Mouse (Mus musculus): Measurements from ENCODE around the gene Oas2. TPM values are rescaled to one million over a fixed set of nuclear protein-coding genes. Genes with fewer than 3 reads are reported as not detected.

Gene Oas2
- polyA plus RNA-seq, 1 experiment from 2014 or later: 0.12 TPM

- Histone ChIP-seq H3K27ac (replicated peaks; ENCODE audit: low read depth, low read length) (no peak overlapping the region), H3K27me3 (ENCODE audit: control insufficient read depth, insufficient read depth, low read length) (no peaks in the 10 kb centered on the region), H3K9me3 (ENCODE audit: control insufficient read depth, low read length) (no peaks in the 10 kb centered on the region), H3K9ac (ENCODE audit: low read length) (no peak overlapping the region), H3K4me2 (ENCODE audit: low read depth, severe bottlenecking) (no peak overlapping the region), H3K36me3 (ENCODE audit: control insufficient read depth, insufficient read depth, low read length) (no peaks in the 10 kb centered on the region), H3K4me3 (ENCODE audit: low read depth, low read length) (no peak overlapping the region), H3K4me1 (ENCODE audit: control insufficient read depth, insufficient read depth, low read length) (no peaks in the 10 kb centered on the region)
- ATAC-seq (ENCODE audit: insufficient number of reproducible peaks, low FRiP score, low TSS enrichment, low read depth): no peak
- no peak for DNase-seq (ENCODE audit: low spot score)
- WGBS: 73% methylated on average over 3 of the region's 3 CpGs
Measured at GRCm38 (mm10) chr5:120751206-120751605, 1.6 kb upstream of the Oas2 start.

GRCm38 (mm10) chr5:120746451-120746850 lies 3.2 kb downstream of the Oas2 start:
- 12% methylated on average over 5 of the region's 5 CpGs for WGBS
- ATAC-seq (ENCODE audit: insufficient number of reproducible peaks, low FRiP score, low TSS enrichment, low read depth) (no peak), DNase-seq (ENCODE audit: low spot score) (peak; percentile 60)
- H3K27me3 ChIP-seq (ENCODE audit: control insufficient read depth, insufficient read depth, low read length): no peaks in the 10 kb centered on the region
- H3K27ac ChIP-seq (replicated peaks; ENCODE audit: low read depth, low read length): no peak overlapping the region
- no peaks in the 10 kb centered on the region for H3K36me3 ChIP-seq (ENCODE audit: control insufficient read depth, insufficient read depth, low read length)
- no peak overlapping the region for H3K4me3 ChIP-seq (ENCODE audit: low read depth, low read length)
- no peak overlapping the region for H3K9ac ChIP-seq (ENCODE audit: low read length)
- H3K4me2 ChIP-seq (ENCODE audit: low read depth, severe bottlenecking): no peak overlapping the region
- no peaks in the 10 kb centered on the region for H3K9me3 ChIP-seq (ENCODE audit: control insufficient read depth, low read length)
- no peaks in the 10 kb centered on the region for H3K4me1 ChIP-seq (ENCODE audit: control insufficient read depth, insufficient read depth, low read length)

DNA sequence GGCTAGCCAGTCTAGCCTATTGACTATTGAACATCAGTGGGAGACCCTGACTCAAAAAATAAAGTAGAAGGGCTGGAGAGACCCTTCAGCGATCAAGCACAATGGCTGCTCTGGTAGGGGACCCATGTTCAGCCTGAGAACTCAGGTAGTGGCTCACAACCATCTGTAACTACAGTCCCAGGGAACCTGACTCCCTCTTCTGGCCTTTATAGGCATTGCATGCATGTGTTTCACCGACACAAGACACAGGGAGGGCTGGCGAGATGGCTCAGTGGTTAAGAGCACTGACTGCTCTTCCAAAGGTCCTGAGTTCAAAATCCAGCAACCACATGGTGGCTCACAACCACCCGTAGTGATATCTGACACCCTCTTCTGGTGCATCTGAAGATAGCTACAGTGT lies 7.5 kb downstream of the Oas2 start:
- DNase-seq (ENCODE audit: low spot score) (peak; percentile 61), ATAC-seq (ENCODE audit: insufficient number of reproducible peaks, low FRiP score, low TSS enrichment, low read depth) (no peak)
- WGBS: 30% methylated on average over 4 of the region's 4 CpGs
- no peaks in the 10 kb centered on the region for H3K27me3 ChIP-seq (ENCODE audit: control insufficient read depth, insufficient read depth, low read length)
- no peaks in the 10 kb centered on the region for H3K4me1 ChIP-seq (ENCODE audit: control insufficient read depth, insufficient read depth, low read length)
- H3K9ac ChIP-seq (ENCODE audit: low read length): no peak overlapping the region
- H3K4me3 ChIP-seq (ENCODE audit: low read depth, low read length): no peak overlapping the region
- H3K27ac ChIP-seq (replicated peaks; ENCODE audit: low read depth, low read length): no peak overlapping the region
- no peaks in the 10 kb centered on the region for H3K9me3 ChIP-seq (ENCODE audit: control insufficient read depth, low read length)
- no peaks in the 10 kb centered on the region for H3K36me3 ChIP-seq (ENCODE audit: control insufficient read depth, insufficient read depth, low read length)
- no peak overlapping the region for H3K4me2 ChIP-seq (ENCODE audit: low read depth, severe bottlenecking)

GRCm38 (mm10) chr5:120734380-120734990 lies 15.2 kb downstream of the Oas2 start:
- ATAC-seq (ENCODE audit: insufficient number of reproducible peaks, low FRiP score, low TSS enrichment, low read depth): no peak
- WGBS: 77% methylated on average over 14 of the region's 14 CpGs

GRCm38 (mm10) chr5:120733696-120734095 lies 16.0 kb downstream of the Oas2 start:
- Histone ChIP-seq H3K9ac (ENCODE audit: low read length) (no peak overlapping the region), H3K4me3 (ENCODE audit: low read depth, low read length) (no peak overlapping the region), H3K4me2 (ENCODE audit: low read depth, severe bottlenecking) (no peak overlapping the region), H3K36me3 (ENCODE audit: control insufficient read depth, insufficient read depth, low read length) (no peaks in the 10 kb centered on the region), H3K9me3 (ENCODE audit: control insufficient read depth, low read length) (no peaks in the 10 kb centered on the region), H3K4me1 (ENCODE audit: control insufficient read depth, insufficient read depth, low read length) (no peaks in the 10 kb centered on the region), H3K27ac (replicated peaks; ENCODE audit: low read depth, low read length) (no peak overlapping the region), H3K27me3 (ENCODE audit: control insufficient read depth, insufficient read depth, low read length) (no peaks in the 10 kb centered on the region)
- ATAC-seq (ENCODE audit: insufficient number of reproducible peaks, low FRiP score, low TSS enrichment, low read depth) (no peak), DNase-seq (ENCODE audit: low spot score) (no peak)
- 90% methylated on average over 3 of the region's 3 CpGs for WGBS

More at GRCm38 (mm10) chr5:120734380-120734990, 15.2 kb downstream of the Oas2 start:
- H3K4me2 ChIP-seq (ENCODE audit: low read depth, severe bottlenecking): no peak overlapping the region
- no peaks in the 10 kb centered on the region for H3K4me1 ChIP-seq (ENCODE audit: control insufficient read depth, insufficient read depth, low read length)
- no peaks in the 10 kb centered on the region for H3K27me3 ChIP-seq (ENCODE audit: control insufficient read depth, insufficient read depth, low read length)
- no peak overlapping the region for H3K27ac ChIP-seq (replicated peaks; ENCODE audit: low read depth, low read length)
- DNase-seq (ENCODE audit: low spot score): no peak
- no peak overlapping the region for H3K4me3 ChIP-seq (ENCODE audit: low read depth, low read length)
- H3K9me3 ChIP-seq (ENCODE audit: control insufficient read depth, low read length): no peaks in the 10 kb centered on the region
- H3K9ac ChIP-seq (ENCODE audit: low read length): no peak overlapping the region
- H3K36me3 ChIP-seq (ENCODE audit: control insufficient read depth, insufficient read depth, low read length): no peaks in the 10 kb centered on the region

- 74% methylated on average over 1 of the region's 1 CpGs for WGBS
Measured at GRCm38 (mm10) chr5:120732740-120733139, 16.9 kb downstream of the Oas2 start.

GRCm38 (mm10) chr5:120729319-120729718 lies 20.3 kb downstream of the Oas2 start:
- DNase-seq (ENCODE audit: low spot score) (no peak), ATAC-seq (ENCODE audit: insufficient number of reproducible peaks, low FRiP score, low TSS enrichment, low read depth) (no peak)
- Histone ChIP-seq H3K9me3 (ENCODE audit: control insufficient read depth, low read length) (no peaks in the 10 kb centered on the region), H3K36me3 (ENCODE audit: control insufficient read depth, insufficient read depth, low read length) (no peaks in the 10 kb centered on the region), H3K4me3 (ENCODE audit: low read depth, low read length) (no peak overlapping the region), H3K4me2 (ENCODE audit: low read depth, severe bottlenecking) (no peak overlapping the region), H3K9ac (ENCODE audit: low read length) (no peak overlapping the region), H3K4me1 (ENCODE audit: control insufficient read depth, insufficient read depth, low read length) (no peaks in the 10 kb centered on the region), H3K27me3 (ENCODE audit: control insufficient read depth, insufficient read depth, low read length) (no peaks in the 10 kb centered on the region), H3K27ac (replicated peaks; ENCODE audit: low read depth, low read length) (no peak overlapping the region)
- 82% methylated on average over 10 of the region's 10 CpGs for WGBS

More at GRCm38 (mm10) chr5:120732740-120733139, 16.9 kb downstream of the Oas2 start:
- Histone ChIP-seq H3K9ac (ENCODE audit: low read length) (no peak overlapping the region), H3K9me3 (ENCODE audit: control insufficient read depth, low read length) (no peaks in the 10 kb centered on the region), H3K27ac (replicated peaks; ENCODE audit: low read depth, low read length) (no peak overlapping the region), H3K4me2 (ENCODE audit: low read depth, severe bottlenecking) (no peak overlapping the region), H3K4me1 (ENCODE audit: control insufficient read depth, insufficient read depth, low read length) (no peaks in the 10 kb centered on the region), H3K4me3 (ENCODE audit: low read depth, low read length) (no peak overlapping the region), H3K27me3 (ENCODE audit: control insufficient read depth, insufficient read depth, low read length) (no peaks in the 10 kb centered on the region), H3K36me3 (ENCODE audit: control insufficient read depth, insufficient read depth, low read length) (no peaks in the 10 kb centered on the region)
- ATAC-seq (ENCODE audit: insufficient number of reproducible peaks, low FRiP score, low TSS enrichment, low read depth) (no peak), DNase-seq (ENCODE audit: low spot score) (no peak)

GRCm38 (mm10) chr5:120725811-120726455 lies 23.7 kb downstream of the Oas2 start:
- 68% methylated on average over 12 of the region's 12 CpGs for WGBS
- no peaks in the 10 kb centered on the region for H3K27me3 ChIP-seq (ENCODE audit: control insufficient read depth, insufficient read depth, low read length)
- H3K4me3 ChIP-seq (ENCODE audit: low read depth, low read length): no peak overlapping the region
- H3K9me3 ChIP-seq (ENCODE audit: control insufficient read depth, low read length): no peaks in the 10 kb centered on the region
- no peaks in the 10 kb centered on the region for H3K4me1 ChIP-seq (ENCODE audit: control insufficient read depth, insufficient read depth, low read length)
- H3K4me2 ChIP-seq (ENCODE audit: low read depth, severe bottlenecking): no peak overlapping the region
- no peak for DNase-seq (ENCODE audit: low spot score)
- no peak for ATAC-seq (ENCODE audit: insufficient number of reproducible peaks, low FRiP score, low TSS enrichment, low read depth)
- no peak overlapping the region for H3K27ac ChIP-seq (replicated peaks; ENCODE audit: low read depth, low read length)
- H3K9ac ChIP-seq (ENCODE audit: low read length): no peak overlapping the region
- no peaks in the 10 kb centered on the region for H3K36me3 ChIP-seq (ENCODE audit: control insufficient read depth, insufficient read depth, low read length)
